Mouse (Mus musculus) liver, adult 2 months (tissue): Measurements from ENCODE around the gene Tob1.

Source experiments
- CTCF ChIP-seq: fragments of 200-500 bp; IDR thresholded peaks from 2 replicates; pipeline ENCODE4 v1.5.1; 2011; ENCODE audit warnings: low read depth, low read length, control low read depth
- POLR2A ChIP-seq: fragments of 200-500 bp; IDR thresholded peaks from 2 replicates; pipeline ENCODE4 v1.6.1; 2011; ENCODE audit warnings: low read length, control low read depth; ENCODE audit not compliant: insufficient read depth; ENCODE audit errors: extremely low read depth

DNA sequence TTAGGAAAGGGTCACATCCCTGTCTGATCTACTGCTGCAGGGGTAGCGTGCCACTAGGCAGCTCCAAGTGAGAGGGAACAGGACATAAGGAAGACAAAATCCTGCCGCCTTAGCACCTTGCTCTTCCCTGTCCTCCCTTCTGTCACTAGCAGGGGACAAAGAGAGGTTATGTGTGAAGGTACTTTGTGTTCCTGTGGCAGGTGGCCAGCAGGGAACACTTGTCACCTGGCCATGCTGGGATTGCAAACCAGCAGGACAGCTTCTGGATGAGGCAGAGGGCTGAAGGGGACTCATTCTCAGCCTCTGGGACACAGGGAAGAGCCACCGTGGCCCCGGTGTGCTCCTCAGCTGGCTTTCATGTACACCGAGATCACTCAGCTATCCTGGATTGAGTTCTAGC, 39.6 kb upstream of the Tob1 start:
- TF ChIP-seq POLR2A (no peak), CTCF (no peak)
